Mouse (Mus musculus) hindlimb bud, embryonic 11.5 days (tissue): ENCODE data around the gene Adgrl4.

Source experiments
- DNase-seq: peaks from one replicate; pipeline ENCODE4 v3.0.0-alpha.2; 2012; ENCODE audit warnings: low read depth, low spot score; ENCODE audit errors: extremely low spot score

The Adgrl4 gene

DNA sequence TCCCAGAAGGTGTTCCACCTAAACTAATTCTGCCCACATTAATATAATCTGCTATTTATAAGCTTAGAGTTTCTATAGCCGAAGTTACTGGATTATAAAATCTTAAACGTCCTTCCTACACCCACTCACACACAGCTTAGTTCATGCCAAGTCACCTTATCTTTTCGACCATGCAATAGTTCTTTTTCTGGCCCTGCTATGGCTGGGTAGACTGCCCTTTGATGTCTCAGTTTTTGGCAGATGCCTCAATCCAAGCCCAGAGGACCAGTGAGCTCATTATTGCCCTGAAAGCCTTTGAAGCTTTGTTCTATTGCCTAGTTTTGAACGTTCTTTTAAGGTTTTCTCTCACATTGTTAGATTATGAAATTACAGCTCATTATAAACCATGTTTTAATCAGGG lies 27.5 kb downstream of the Adgrl4 start:
- no peak for DNase-seq

DNA sequence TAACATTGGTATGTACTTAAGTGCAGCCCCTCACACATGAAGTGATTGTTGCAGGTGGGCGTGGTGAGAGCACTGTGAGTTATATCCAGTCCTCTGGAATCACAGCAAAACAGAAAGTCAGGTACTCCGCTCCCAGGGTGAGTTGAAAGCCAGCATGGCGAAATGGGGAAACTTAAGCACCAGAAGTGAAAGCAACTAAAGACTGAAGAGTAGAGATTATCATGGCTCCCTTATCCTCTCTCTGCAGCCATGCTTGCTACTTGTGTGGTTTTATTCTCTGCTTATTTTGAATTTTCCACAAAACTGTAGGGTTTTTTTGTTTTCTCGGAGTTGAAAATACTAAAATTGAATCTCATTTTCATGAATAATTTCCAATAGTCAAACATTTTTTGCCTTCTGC lies 51.2 kb downstream of the Adgrl4 start:
- DNase-seq: no peak

DNA sequence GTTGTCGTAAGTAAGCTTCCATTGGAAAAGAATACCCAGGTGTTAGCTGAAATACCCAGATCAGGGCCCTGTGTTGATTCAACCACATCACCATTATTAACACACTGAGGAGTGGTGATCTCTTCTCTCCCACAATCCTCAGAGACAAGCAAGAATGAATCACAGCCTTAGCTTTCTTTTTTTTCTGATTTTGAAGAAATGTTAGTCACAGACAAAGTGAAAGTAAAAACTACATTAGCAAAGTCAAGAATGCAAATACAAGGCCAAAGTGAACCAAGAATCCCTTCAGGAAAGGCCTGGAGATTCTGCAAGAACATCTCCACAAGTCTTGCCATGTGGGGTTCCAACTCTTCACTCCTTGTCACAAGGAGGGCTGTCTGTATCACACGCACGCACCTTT lies 67.9 kb downstream of the Adgrl4 start:
- DNase-seq: no peak

DNA sequence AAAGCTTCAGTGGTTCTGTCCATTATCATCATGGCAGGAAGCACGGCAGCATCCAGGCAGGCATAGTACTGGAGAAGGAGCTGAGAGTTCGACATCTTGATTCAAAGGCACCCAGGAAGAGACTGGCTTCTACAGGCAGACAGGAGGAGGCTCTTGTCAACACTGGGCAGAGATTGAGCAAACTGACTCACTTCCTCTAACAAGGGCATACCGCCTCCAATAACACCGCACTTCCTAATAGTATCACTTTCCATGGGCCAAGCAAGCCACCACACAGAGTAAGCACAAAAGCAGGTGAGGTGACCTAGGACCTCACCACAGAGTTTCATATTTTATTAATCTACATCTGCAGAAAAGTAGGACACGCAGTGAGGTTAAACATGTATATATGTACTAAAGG lies 73.5 kb downstream of the Adgrl4 start:
- no peak for DNase-seq

DNA sequence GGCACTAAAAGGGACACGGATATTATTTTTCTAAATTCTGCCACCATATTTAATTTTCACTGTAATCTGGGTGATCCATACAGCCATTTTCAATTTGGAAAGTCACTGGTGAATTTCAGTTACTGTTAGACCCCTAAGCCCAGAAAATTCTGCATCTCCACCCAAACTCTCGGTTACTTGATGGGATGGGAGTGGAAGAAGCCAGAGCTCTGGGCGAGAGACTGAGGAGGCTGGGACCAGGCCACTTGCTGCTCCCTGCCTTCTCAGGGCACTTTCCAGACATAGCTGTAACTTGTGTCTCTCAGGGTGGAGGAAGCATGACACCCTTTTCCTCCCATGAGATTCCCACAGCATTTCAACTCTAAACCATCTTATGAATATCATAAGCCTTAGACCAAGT lies 109.5 kb downstream of the Adgrl4 start:
- DNase-seq: no peak

DNA sequence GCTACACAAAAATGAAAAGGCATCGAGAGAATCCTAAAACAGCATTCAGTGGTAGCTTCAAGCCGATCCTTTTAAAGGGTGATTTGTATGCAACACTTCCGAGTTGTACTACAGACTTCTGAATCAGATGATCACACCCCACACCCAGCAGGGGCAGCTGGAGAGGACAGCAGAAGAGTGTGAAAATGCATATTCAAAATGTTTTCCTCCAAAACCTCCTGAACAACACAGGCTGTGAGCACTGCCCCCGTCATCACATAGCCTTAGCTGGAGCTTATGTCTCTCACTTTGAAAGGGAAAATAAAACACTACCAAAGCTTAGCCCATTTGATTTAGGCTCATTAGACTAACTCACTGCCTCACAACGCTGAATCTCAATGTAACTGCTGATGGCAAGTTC lies 113.3 kb downstream of the Adgrl4 start:
- DNase-seq: no peak

DNA sequence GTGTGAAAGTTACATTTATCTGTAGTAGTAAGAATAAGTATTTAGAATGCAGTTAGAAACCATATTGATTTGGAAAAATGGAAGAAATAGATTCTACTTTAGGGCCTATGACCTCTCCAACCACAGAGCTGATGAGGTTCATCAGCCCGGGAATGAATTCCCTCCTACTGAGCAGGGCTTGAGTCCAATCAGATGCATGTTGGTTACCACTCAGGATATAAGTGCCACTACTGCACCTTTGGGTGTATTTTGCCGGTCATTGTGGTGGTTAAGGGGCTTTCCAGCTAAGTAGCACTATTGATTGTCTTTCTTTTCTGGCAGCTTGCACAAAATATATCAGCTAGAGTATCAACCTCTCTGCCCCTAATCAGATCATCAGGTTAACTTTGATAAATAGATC lies 118.9 kb downstream of the Adgrl4 start:
- DNase-seq: no peak

DNA sequence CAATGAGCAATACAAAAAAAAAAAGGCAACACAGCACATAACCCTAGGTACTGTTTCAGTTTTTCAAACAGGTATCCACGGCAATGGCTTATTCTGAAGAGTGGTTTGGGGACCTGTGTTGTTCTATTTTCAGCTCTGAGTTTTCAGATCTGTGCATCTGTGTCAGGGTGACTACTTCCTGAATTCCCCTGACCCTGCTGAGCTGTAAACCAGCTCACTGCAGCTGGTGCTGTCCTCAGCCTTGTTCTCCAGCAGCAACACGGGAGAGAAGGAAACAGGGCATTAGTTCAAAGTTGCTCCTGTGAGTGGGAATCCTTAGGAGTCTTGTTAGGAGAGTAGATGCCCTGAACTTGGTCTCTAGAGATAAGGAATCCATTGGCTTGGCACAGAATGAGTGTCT lies 119.4 kb downstream of the Adgrl4 start:
- DNase-seq: no peak

DNA sequence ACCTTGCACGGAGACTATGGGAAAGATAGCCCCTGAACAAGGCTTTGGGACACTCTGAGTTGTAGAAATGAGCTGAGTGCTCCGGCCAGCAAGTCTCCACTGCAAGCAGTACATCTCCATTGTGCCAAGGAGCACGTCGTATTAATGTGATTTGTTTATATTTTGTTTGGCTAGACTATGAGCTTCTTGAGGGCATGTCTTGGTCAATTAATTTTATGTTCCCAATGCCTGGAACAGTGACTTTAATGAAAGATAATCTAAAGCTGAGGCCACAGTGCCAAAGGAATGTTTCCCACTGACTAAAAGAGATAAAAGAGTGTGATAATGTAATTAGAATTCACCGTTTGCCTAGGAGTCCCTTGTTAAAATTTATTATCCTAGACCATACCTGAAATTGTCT lies 119.9 kb downstream of the Adgrl4 start:
- DNase-seq: no peak

DNA sequence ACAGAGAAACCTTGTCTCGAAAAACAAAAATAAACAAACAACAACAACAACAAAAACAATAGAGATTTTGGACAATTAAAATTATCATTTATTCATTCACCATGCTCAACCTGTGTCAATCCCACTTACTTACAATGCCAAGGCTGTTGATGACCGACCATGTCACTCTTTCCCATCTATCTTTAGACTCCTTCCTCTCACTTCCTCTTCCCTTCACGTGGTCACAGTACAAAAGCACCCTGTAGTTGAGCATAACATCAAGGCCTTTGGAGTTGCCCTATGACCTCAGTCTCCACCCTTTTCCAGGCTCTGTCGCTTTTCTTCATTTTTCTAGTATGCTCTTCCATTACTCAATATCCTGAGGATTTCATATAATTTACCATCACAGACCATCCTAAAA lies 120.7 kb downstream of the Adgrl4 start:
- DNase-seq: no peak

DNA sequence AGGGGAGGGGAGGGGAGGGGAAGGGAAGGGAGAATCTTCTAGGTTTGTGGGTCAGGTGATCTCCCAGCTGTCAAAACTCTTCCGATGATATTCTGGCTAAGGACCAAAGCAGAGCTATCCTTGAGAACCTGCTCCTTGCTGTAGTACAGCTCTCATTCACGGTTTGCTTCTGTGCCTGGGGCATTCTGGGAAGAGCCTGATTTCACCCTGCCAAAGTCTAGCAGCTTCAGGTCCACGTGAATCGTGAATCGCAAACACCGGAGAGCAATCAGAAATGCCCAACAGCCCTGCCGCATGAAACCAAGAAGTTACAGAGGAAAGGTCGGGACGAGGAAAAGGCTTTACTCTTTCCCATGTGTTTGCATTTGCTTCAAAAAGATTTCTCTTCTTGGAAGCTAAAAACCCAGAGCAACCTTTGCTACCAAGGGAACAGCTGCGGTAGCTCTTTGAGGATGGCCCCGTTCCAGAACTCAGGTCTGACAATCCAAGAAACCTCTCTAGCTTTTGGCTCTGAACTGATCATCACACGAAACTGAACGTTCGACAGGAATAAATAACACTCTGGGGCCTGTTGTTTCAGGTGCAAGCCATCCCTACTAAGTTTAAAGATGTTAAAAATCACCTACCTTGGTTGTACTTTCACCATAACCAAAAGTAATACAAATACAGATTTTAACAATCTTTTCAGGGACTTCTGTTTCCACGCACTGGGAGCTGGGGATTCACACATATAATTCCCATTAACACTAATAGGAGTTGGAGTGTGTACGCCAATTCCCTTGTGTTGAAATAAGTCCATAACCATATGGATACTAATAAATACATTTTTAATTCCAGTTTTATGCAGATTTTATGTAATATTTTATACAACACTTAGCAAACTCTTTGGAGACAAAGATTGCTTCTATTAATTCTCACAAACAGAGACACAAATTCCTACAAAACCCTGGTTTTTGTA lies 128.3 kb downstream of the Adgrl4 start:
- no peak for DNase-seq

DNA sequence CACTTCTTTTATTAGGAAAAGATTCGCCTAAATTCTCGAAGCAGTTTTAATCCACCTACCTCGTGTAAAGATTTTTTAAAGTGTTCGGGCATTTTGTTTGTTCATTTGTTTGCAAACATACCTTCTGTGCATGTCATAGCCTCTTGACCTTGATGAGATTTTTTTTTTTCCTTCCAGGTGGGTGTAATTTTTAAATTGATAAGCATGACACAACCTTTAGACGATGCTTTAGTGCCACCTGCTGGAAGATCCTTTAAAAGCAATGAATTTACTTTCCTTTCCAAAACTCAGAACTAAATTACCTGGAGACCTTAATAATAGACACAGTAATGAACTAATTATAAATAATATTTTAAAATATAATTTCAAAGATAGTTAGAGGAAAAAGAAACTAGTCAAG lies 128.9 kb downstream of the Adgrl4 start:
- DNase-seq: no peak

DNA sequence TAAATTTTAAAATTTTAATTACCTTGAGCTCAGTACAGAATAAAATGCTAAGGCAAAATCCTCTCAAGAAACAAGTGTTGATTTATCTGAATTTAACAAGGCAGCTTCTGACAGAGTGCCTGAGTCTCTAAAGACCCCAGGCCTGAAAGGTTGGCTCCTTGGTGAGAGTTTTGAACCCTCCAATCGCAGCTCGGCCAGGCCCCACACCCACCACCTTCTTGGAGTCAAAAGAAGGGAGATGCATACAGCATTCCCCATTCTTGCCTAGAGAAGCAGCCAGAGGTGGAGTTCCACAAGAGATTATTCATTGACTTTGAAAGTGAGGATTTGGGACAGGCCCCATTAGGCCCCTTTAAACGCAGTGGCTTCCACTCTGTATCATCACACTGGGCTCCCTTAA lies 129.9 kb downstream of the Adgrl4 start:
- DNase-seq: no peak

DNA sequence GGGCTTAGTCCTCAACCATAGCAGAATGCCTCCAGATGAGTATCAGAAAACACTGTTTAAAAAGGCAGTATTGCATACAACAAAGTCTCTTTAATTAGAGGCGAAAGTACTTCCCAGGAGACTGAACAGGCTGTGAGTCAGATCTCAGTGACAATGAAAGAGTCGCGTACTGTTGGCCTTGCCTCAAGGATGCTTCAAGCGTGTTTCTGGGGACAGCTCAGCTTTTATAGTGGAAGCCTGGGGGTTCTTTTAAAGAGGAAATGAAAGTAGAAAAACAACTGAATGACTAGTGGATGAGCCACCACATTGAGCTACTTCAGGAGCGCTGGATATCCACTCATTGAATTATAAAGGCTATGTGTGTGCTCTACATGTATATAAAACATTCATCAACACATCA lies 134.4 kb downstream of the Adgrl4 start:
- no peak for DNase-seq

DNA sequence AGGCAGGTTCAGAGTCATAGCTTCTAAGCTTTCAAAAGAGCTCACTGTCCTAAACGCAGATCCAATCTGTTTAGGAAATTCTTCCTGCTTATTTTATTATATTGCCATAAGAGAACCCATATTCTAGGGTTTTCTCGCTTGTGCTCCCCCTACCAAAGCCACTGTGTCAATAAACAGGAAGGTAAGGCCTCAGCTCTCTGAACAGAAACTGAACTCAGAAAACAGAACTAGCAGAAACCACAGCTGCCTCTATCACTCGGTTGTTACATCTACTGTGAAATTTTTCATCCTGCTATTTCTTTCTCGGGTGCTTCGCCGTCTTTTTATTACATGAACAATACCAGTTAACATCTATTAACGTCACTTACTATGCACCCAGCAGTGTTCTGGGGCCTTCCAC lies 137.6 kb downstream of the Adgrl4 start:
- no peak for DNase-seq

DNA sequence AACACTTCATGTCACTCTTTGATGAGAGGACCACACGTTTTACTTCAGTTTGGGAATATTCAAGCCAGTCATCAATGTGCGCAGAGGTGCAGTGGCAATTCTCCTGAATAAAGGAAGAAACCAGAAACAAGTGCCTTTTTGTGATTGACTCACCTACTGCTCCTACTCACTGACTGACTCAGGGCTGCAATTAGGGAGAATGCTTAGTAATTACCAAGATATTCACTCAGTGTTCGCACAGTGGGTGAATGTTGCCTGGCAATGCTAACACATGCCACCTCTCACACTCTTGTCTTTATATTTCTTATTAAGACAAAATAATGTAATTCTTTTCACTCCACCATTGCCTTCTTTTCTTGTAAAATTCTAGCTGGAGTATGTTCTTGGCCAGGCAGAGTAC lies 138.5 kb downstream of the Adgrl4 start:
- DNase-seq: no peak

DNA sequence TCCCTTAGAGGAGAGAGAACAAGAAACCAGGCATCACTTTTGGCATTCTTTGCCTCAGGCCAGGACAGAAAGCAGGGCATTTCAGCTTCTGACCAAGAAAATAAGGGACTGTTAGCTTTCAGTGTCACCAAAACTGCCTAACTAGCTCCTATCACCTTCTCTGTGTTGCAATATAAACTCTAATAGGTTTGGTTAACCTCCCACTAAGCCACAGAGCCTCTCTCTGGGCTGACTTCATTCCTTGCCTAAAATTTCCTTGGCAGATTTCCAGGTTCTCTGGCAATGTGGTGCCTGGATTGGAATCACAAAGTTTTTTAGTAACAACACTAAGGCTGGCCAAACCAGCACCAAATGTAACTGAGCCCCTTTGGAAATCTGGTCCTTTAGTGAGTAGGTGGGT lies 154.2 kb downstream of the Adgrl4 start:
- no peak for DNase-seq
